Mouse (Mus musculus) kidney, postnatal 25 days (tissue): ENCODE data around the gene Mmp24.

Experiments
- DNase-seq, 2 experiments: peaks; one replicate each; pipeline ENCODE4 v3.0.0; 2021; ENCODE audit warnings: mixed read lengths in 2 of 2

Gene Mmp24

DNA sequence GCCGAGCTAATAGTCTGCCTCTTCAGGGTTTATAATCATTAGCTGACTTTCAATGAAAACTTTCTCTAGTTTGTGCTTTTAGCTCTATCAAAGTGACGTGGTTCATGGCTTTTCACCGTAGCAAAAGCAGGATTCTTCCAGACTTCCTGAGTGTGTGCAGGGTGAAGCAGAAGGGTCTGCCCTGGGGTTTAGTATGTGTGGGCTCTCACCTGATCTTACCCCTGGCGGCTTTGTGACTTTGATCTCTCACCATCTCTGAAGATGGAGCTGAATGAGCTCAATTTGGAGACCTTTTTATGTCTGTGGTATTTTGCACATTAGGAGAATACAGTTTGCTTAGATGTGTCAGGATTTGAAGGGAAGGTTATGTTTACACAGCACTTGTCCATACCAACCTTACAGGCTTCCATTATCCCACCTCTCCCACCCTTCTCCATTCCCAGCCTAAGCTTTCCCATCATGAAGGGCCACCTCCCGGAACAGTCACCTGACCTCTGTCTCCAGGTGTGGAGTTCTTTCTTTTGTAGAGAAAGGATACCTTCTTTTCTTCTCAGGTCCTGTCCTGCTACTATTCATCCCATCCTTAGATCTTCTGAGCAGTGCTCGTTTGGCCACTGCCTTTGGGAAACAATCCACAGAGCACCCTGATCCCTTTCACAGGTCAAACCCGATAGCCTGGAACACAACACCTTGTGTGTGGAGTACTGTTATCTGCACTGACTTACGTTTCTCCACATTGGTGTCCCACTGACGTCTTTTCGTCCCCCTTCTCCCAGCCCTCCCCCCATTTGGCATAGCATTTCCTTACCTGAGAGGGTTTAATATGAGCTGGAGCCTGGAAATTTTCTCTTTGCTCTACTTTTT is 1.9 kb downstream of the Mmp24 start:
- DNase-seq: no peak

- DNase-seq: no peak
Measured at GRCm38 (mm10) chr2:155777688-155777985, 2.5 kb downstream of the Mmp24 start.

- no peak for DNase-seq
Measured at GRCm38 (mm10) chr2:155778004-155778403, 2.9 kb downstream of the Mmp24 start.

DNA sequence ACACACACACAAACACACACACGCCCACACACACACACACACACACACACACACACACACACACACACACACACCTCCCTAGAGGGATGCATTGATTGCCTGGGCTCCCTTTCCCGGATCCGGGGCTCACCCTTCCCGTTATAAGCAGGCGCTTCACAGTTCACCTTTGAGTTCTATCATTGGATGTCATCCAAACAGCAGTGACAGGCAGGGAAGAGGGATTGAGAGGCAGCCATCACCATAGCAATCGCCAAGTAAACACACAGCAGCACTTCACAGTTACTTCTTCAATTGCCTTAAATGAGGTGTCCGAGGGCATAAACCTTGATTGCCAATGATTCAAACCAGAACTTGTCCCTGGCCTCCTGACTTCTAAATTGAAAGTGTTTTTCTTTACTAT is 3.9 kb downstream of the Mmp24 start:
- no peak for DNase-seq

DNA sequence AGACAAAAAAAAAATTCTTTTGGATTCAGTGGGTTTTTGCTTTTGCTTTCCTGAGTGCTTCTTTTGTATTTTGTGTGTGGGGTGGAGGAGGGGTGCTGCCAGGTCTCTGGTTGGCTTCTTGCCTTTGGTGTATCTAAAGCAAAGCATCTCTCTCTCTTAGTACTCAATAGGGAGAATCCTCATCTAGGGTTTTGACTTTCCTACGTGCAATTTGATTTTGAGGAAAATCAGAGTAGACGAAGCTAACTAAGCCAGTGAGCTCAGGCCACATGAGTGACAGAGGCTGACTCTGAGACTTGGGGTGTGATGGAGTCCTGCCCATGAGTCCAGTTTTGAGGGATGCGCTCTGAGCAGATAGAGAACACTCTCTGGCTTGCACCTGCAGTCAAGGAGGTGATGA is 4.4 kb downstream of the Mmp24 start:
- DNase-seq: no peak

DNA sequence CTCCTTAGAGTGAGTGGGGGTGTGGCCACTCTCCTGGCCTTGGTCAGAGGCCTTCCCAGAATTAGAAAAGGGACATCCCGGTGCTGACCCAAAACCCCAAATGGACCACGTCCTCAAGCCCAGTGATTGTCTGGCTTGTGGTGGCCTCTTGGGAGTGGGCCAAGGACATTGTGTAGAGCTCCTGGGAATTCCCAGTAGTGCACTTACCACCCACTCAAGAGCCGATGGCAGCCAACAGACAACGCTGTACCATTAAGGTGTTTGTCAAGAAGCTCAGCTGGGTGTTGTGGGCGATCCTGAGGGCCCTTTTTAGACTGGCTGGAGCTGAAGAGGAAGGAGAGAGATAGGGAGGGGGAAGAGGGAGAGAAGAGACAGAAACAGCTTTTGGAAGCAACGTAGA is 9.4 kb downstream of the Mmp24 start:
- DNase-seq: no peak

GRCm38 (mm10) chr2:155786905-155787304 is 11.8 kb downstream of the Mmp24 start:
- DNase-seq: no peak

DNA sequence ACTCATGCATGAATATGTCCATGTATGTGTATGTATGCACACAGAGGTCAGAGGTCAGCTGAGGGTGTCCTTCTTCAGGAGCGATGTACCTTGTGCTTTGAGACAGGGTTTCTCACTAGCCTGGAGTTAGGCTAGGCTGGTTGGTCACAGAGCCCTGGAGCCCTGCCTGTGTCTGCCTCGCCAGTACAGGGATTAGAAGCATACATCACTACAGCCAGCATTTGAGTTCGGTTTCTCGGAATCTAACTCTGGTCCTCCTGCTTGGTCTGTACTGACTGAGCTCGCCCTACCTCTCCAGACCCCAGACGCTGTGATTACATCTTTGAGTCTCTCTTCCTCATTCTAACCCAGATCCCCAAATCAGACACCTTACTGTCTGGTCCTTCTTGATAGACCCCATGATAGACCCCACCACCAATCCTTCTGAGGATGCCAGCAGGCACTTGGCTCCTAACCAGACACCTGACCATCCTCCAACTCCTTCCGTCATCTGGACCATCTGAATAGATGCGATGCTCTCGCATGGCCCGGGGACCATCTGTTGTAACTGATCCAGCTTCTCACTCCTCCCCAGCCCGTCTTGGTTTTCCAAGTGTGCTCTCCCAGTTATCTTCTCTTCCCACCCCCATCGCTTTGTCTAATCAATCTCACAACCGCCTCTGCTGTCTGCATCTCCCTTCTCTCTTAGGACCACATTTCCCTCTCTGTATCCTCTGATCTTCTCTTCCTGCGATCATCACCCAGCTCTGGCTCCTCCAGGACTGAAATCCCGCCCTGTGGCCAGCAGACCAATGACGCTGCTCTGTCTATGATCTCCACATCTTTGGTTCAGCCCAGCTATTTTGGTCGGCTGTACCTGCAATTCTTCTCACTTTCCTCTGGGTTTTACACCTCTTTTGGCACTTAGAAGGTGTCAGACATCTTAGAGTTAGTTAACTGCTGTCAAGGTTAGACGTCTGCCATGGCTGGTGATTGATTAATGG is 13.1 kb downstream of the Mmp24 start:
- DNase-seq: no peak

- no peak for DNase-seq
Measured at GRCm38 (mm10) chr2:155792899-155793298, 17.8 kb downstream of the Mmp24 start.

DNA sequence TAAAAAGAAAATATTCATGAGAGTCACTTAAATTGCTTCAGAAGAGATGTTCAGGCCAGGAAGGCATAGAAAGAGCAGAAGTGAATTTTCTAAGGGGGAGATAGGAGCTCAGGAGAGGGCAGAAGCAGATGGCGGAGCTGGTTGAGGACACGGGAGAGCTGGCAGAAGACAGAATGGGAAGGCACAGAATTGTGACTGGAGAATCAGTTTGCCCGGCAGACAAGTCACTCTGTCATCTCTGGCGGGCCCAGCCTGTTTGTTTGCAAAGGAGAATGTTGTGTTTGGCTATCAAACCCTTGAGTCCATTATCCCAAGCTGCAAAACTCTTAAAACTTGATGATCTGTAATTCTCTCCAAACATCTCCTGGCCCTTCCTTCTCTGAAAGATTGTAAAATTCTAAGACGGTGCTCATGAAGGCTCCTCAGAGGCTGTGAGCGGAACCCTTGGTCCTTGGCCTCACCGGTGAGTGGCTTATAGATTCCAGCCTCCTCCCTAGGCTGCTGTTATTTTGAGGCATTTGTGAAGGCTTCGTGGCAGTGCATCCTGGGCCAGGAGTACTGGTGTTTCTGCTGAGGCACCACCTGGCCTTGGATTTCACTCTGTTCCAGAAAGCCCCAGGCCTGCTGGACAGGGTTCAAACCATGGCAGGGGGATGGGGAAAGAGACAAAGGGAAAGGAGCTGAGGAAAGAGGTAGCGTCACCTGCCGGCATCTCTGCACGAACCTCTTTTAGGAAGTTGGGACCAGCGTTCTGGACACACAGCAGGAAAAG is 19.7 kb downstream of the Mmp24 start:
- no peak for DNase-seq

- DNase-seq: no peak
Measured at GRCm38 (mm10) chr2:155798613-155799012, 23.5 kb downstream of the Mmp24 start.

DNA sequence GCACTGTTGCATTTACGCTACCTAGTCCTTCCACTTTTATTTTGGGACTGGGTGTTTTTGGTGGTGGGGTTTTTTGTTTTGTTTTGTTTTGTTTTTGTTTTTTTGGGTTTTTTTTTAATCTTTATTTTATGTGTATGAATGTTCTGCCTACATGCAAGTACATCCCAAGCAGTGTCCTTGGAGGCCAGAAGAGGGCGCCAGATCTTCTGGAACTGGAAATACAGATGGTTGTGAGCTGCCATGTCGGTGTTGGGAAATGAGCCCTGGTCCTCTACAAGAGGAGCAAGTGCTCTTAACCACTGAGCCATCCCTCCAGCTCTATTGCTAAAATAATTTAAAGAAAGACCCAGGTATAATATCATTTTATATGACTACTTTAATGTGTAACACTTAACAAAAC is 27.6 kb downstream of the Mmp24 start:
- peak in 1 of 2 experiments; percentile 25 for DNase-seq

GRCm38 (mm10) chr2:155804053-155804452 is 28.9 kb downstream of the Mmp24 start:
- DNase-seq: no peak

- DNase-seq: peak; percentile 63 to 83
Measured at GRCm38 (mm10) chr2:155805231-155805924, 30.2 kb downstream of the Mmp24 start.

GRCm38 (mm10) chr2:155805925-155806255 is 30.7 kb downstream of the Mmp24 start:
- no peak for DNase-seq

- DNase-seq: no peak
Measured at GRCm38 (mm10) chr2:155806548-155806947, 31.4 kb downstream of the Mmp24 start.

DNA sequence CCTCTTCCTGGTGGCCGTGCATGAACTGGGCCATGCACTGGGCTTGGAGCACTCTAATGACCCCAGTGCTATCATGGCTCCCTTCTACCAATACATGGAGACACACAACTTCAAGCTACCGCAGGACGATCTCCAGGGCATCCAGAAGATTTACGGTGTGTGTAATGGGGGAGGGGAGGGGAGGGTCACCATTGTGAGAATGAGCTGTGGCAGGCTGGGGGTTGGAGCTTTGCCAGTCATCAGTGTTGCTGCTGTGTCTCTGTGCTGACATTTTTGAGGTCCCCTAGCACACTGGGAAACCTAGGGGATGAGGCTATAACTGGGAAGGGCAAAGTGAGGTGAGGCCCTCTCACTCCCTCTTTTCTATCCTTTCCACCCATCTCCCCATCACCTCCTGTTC is 32.3 kb downstream of the Mmp24 start:
- no peak for DNase-seq

DNA sequence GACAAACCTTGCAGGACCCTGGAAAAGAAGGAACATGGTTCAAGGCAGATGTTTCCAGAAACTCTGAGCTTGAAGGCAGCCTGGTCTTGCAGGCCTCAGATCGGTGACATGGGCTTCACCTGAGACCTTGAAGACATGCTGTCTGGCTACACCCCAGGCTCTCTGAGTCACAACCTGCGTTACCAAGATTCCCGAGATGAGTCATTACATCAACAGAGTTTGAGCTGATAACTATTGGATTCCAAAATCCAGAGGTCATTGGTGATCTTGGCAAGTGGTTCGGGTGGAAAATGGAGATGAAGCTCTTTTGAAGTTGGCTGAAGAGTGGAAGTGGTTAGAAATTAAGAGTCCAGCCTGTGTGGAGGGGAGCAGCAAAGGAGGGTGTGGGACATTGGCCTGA is 34.5 kb downstream of the Mmp24 start:
- DNase-seq: no peak

GRCm38 (mm10) chr2:155811821-155812396 is 36.8 kb downstream of the Mmp24 start:
- peak; percentile 74 to 86 for DNase-seq

GRCm38 (mm10) chr2:155812637-155813036 is 37.5 kb downstream of the Mmp24 start:
- DNase-seq: no peak

GRCm38 (mm10) chr2:155814829-155815228 is 39.7 kb downstream of the Mmp24 start:
- DNase-seq: no peak

DNA sequence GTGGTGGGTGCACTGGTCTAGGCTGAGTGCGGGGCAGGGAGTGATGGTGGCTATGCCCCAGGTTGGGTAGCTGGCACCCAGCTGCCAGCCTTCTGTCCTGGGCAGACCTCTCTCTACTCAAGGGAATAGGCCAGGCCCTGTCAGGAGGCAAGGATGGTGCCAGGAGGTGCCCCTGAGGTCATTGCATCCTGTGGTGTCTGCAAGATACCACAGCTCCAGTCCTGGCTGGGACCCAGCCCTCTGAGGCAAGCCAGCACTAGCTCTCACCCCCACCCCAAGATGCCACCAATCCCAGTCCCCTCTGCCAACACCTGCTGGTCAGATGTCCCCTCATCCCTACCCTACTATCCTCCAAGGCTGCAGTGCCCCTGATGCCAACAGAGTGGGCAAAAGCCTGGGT is 41.0 kb downstream of the Mmp24 start:
- DNase-seq: no peak
